Mouse (Mus musculus) ovary, postnatal 36 days (tissue): ENCODE measurements around the gene Hhex.

ENCODE experiments used
- DNase-seq: peaks from one replicate; pipeline ENCODE4 v3.0.0; 2022; ENCODE audit warnings: low spot score, mixed read lengths

Gene Hhex

GRCm38 (mm10) chr19:37449246-37449645 lies 14.6 kb downstream of the Hhex start:
- no peak for DNase-seq

- no peak for DNase-seq
Measured at GRCm38 (mm10) chr19:37455528-37455927, 20.9 kb downstream of the Hhex start.

- DNase-seq: no peak
Measured at GRCm38 (mm10) chr19:37455961-37456360, 21.4 kb downstream of the Hhex start.

GRCm38 (mm10) chr19:37458013-37458412 lies 23.4 kb downstream of the Hhex start:
- no peak for DNase-seq

- DNase-seq: no peak
Measured at GRCm38 (mm10) chr19:37466403-37466802, 31.8 kb downstream of the Hhex start.

GRCm38 (mm10) chr19:37466978-37467377 lies 32.4 kb downstream of the Hhex start:
- DNase-seq: no peak

- DNase-seq: no peak
Measured at GRCm38 (mm10) chr19:37468841-37469566, 34.4 kb downstream of the Hhex start.

- DNase-seq: no peak
Measured at GRCm38 (mm10) chr19:37471680-37472079, 37.1 kb downstream of the Hhex start.

- DNase-seq: no peak
Measured at GRCm38 (mm10) chr19:37472589-37472988, 38.0 kb downstream of the Hhex start.

- DNase-seq: no peak
Measured at GRCm38 (mm10) chr19:37481704-37482103, 47.1 kb downstream of the Hhex start.

- no peak for DNase-seq
Measured at GRCm38 (mm10) chr19:37482556-37483187, 48.1 kb downstream of the Hhex start.

- no peak for DNase-seq
Measured at GRCm38 (mm10) chr19:37484787-37485186, 50.2 kb downstream of the Hhex start.

- DNase-seq: no peak
Measured at GRCm38 (mm10) chr19:37486801-37487200, 52.2 kb downstream of the Hhex start.

- no peak for DNase-seq
Measured at GRCm38 (mm10) chr19:37487811-37488475, 53.3 kb downstream of the Hhex start.

GRCm38 (mm10) chr19:37488608-37489262 lies 54.1 kb downstream of the Hhex start:
- DNase-seq: no peak
